Mouse (Mus musculus) G1E (cell line): Measurements from ENCODE around the gene Kif26a. TPM values are rescaled to one million over a fixed set of nuclear protein-coding genes. Genes with fewer than 3 reads are reported as not detected.

Experiments
- ATAC-seq: 2 replicates; pipeline ENCODE4 v1.8.0; 2016; ENCODE audit warnings: mild to moderate bottlenecking; ENCODE audit not compliant: insufficient number of reproducible peaks, poor library complexity, low FRiP score, severe bottlenecking; ENCODE audit errors: extremely low read depth
- DNase-seq: peaks from one replicate; pipeline ENCODE4 v3.0.0; 2012; ENCODE audit warnings: low spot score
- H3K27me3 ChIP-seq: 2 replicates; pipeline ENCODE4 v1.6.1; 2012; ENCODE audit warnings: mild to moderate bottlenecking, low read length, inconsistent platforms; ENCODE audit not compliant: insufficient read depth
- H3K36me3 ChIP-seq: replicated peaks from 2 replicates; pipeline ENCODE3; 2012; ENCODE audit warnings: mild to moderate bottlenecking, inconsistent platforms
- H3K4me1 ChIP-seq: 2 replicates; pipeline ENCODE4 v1.6.1; 2012; ENCODE audit warnings: low read depth, low read length, inconsistent platforms, mixed read lengths; ENCODE audit not compliant: insufficient read depth
- H3K4me3 ChIP-seq: 2 replicates; pipeline ENCODE4 v1.5.1; 2012; ENCODE audit warnings: low read depth, mild to moderate bottlenecking, inconsistent platforms, low read length, moderate library complexity, mixed read lengths
- H3K9me3 ChIP-seq: replicated peaks from 2 replicates; pipeline ENCODE4 v1.6.1; 2012; ENCODE audit warnings: inconsistent platforms
- CTCF ChIP-seq: IDR thresholded peaks from 2 replicates; pipeline ENCODE4 v1.5.1; 2012; ENCODE audit warnings: low read depth, low read length, inconsistent platforms, mixed read lengths
- GATA1 ChIP-seq: IDR thresholded peaks from 2 replicates; pipeline ENCODE4 v1.6.1; 2012; ENCODE audit warnings: borderline replicate concordance, low read length, inconsistent platforms, mixed read lengths
- GATA2 ChIP-seq: IDR thresholded peaks from 2 replicates; pipeline ENCODE4 v1.6.1; 2012; ENCODE audit warnings: low read depth, low read length, inconsistent platforms, borderline replicate concordance
- POLR2AphosphoS5 ChIP-seq: IDR thresholded peaks from 2 replicates; pipeline ENCODE4 v1.6.1; 2012; ENCODE audit warnings: low read depth, low read length, inconsistent platforms; ENCODE audit not compliant: insufficient replicate concordance
- TAL1 ChIP-seq: conservative IDR thresholded peaks from 2 replicates; pipeline ENCODE4 v1.6.1; 2012; ENCODE audit warnings: low read depth, low read length, inconsistent platforms, mixed read lengths
- polyA plus RNA-seq: library from polyadenylated mRNA; stranded (reverse); fragments of >175 nt; gene quantifications from 2 replicates; pipeline ENCODE4 v1.2.3, GENCODE M21; 2012
- total RNA-seq, 2 experiments: library from RNA; stranded (forward) in 1 of 2; stranded (reverse) in 1 of 2; fragments of 200-1000 nt in 1 of 2; fragments of >200 nt in 1 of 2; fragmentation: Nextera tagmentation in 1 of 2; gene quantifications; 2 replicates each; pipeline ENCODE4 v1.2.3; 2014 to 2017

Kif26a gene
- total and polyA plus RNA-seq, 3 experiments, result not detected

GRCm38 (mm10) chr12:112170671-112171574, 24.9 kb downstream of the Kif26a start:
- no peak for DNase-seq
- H3K27me3 ChIP-seq, result peaks cover 2% of the 10 kb centered on the region; the same call in 1 of the 2 replicates
- H3K4me3 ChIP-seq, result no peak overlapping the region
- H3K36me3 ChIP-seq, result no peaks in the 10 kb centered on the region
- H3K9me3 ChIP-seq, result peaks cover 11% of the 10 kb centered on the region; the same call in 1 of the 2 replicates
- no peak for ATAC-seq
- H3K4me1 ChIP-seq, result no peaks in the 10 kb centered on the region
- TF ChIP-seq GATA2, result no peak
- no peak for TF ChIP-seq GATA1

GRCm38 (mm10) chr12:112171657-112172056, 25.6 kb downstream of the Kif26a start:
- H3K4me3 ChIP-seq, result no peak overlapping the region
- TF ChIP-seq TAL1, result no peak
- no peak for TF ChIP-seq GATA2
- TF ChIP-seq GATA1, result no peak
- peaks cover 15% of the 10 kb centered on the region for H3K9me3 ChIP-seq
- H3K4me1 ChIP-seq, result no peaks in the 10 kb centered on the region
- ATAC-seq (no peak), DNase-seq (no peak)
- no peaks in the 10 kb centered on the region for H3K36me3 ChIP-seq
- H3K27me3 ChIP-seq, result peaks cover 2% of the 10 kb centered on the region; the same call in 1 of the 2 replicates

- H3K4me1 ChIP-seq, result no peaks in the 10 kb centered on the region
- H3K4me3 ChIP-seq, result no peak overlapping the region
- peaks cover 2% of the 10 kb centered on the region; the same call in 1 of the 2 replicates for H3K27me3 ChIP-seq
- H3K36me3 ChIP-seq, result no peaks in the 10 kb centered on the region
- DNase-seq (no peak), ATAC-seq (no peak)
- TF ChIP-seq GATA2, result no peak
- no peak for TF ChIP-seq CTCF
- TF ChIP-seq GATA1, result no peak
- no peak for TF ChIP-seq POLR2AphosphoS5
- no peak for TF ChIP-seq TAL1
- H3K9me3 ChIP-seq, result peaks cover 21% of the 10 kb centered on the region
Observed at GRCm38 (mm10) chr12:112172214-112172613, 26.2 kb downstream of the Kif26a start.

- TF ChIP-seq GATA1 (no peak), TAL1 (no peak), CTCF (no peak), GATA2 (no peak), POLR2AphosphoS5 (no peak)
- ATAC-seq (no peak), DNase-seq (no peak)
- peaks cover 31% of the 10 kb centered on the region for H3K9me3 ChIP-seq
- H3K4me3 ChIP-seq, result 0 out of 2 replicates have a peak overlapping the region, but pooled peaks have one; percentile 10
- no peaks in the 10 kb centered on the region; the same call in 1 of the 2 replicates for H3K27me3 ChIP-seq
- H3K4me1 ChIP-seq, result no peaks in the 10 kb centered on the region; the same call in 1 of the 2 replicates
- H3K36me3 ChIP-seq, result no peaks in the 10 kb centered on the region
Observed at GRCm38 (mm10) chr12:112177679-112178078, 31.7 kb downstream of the Kif26a start.

GRCm38 (mm10) chr12:112179687-112180086, 33.7 kb downstream of the Kif26a start:
- H3K27me3 ChIP-seq, result peaks cover 8% of the 10 kb centered on the region; the same call in 1 of the 2 replicates
- no peak for TF ChIP-seq GATA1
- no peak for TF ChIP-seq TAL1
- no peak for TF ChIP-seq CTCF
- TF ChIP-seq GATA2, result no peak
- TF ChIP-seq POLR2AphosphoS5, result no peak
- H3K4me3 ChIP-seq, result no peak overlapping the region
- ATAC-seq (no peak), DNase-seq (no peak)
- H3K4me1 ChIP-seq, result no peaks in the 10 kb centered on the region; the same call in 1 of the 2 replicates
- H3K9me3 ChIP-seq, result peaks cover 30% of the 10 kb centered on the region
- no peaks in the 10 kb centered on the region for H3K36me3 ChIP-seq

- ATAC-seq (no peak), DNase-seq (no peak)
Observed at GRCm38 (mm10) chr12:112181921-112182608, 36.1 kb downstream of the Kif26a start.

More at GRCm38 (mm10) chr12:112181921-112182608, 36.1 kb downstream of the Kif26a start:
- Histone ChIP-seq H3K36me3 (no peaks in the 10 kb centered on the region), H3K27me3 (peaks cover 10% of the 10 kb centered on the region; the same call in 1 of the 2 replicates), H3K4me3 (no peak overlapping the region), H3K9me3 (peaks cover 12% of the 10 kb centered on the region), H3K4me1 (no peaks in the 10 kb centered on the region; the same call in 1 of the 2 replicates)
- TF ChIP-seq GATA2, result no peak
- TF ChIP-seq GATA1, result no peak
- no peak for TF ChIP-seq TAL1
- TF ChIP-seq CTCF, result no peak
- no peak for TF ChIP-seq POLR2AphosphoS5
